Mouse (Mus musculus) cerebellum, adult 2 months (tissue): Measurements from ENCODE around the gene Trim27. TPM values are rescaled to one million over a fixed set of nuclear protein-coding genes. Genes with fewer than 3 reads are reported as not detected.

Source experiments
- DNase-seq, 2 experiments: peaks; one replicate each; pipeline ENCODE4 v3.0.0; 2021
- H3K27ac ChIP-seq: fragments of 200-500 bp; 2 replicates; pipeline ENCODE4 v1.5.1; 2012; ENCODE audit warnings: low read length, control low read depth, inconsistent platforms; ENCODE audit not compliant: insufficient read depth
- H3K27me3 ChIP-seq: fragments of 200-500 bp; 2 replicates; pipeline ENCODE4 v1.6.1; 2012; ENCODE audit warnings: inconsistent platforms, mild to moderate bottlenecking, low read length, moderate library complexity; ENCODE audit not compliant: control insufficient read depth, insufficient read depth
- H3K4me1 ChIP-seq: fragments of 200-500 bp; 2 replicates; pipeline ENCODE4 v1.6.1; 2011; ENCODE audit warnings: low read length; ENCODE audit not compliant: control insufficient read depth, insufficient read depth
- H3K4me3 ChIP-seq: fragments of 200-500 bp; replicated peaks from 2 replicates; pipeline ENCODE3; 2011; ENCODE audit warnings: mild to moderate bottlenecking, low read depth, low read length, control low read depth; ENCODE audit not compliant: insufficient read depth
- CTCF ChIP-seq: fragments of 200-500 bp; IDR thresholded peaks from 2 replicates; pipeline ENCODE4 v1.5.1; 2011; ENCODE audit warnings: low read depth, mild to moderate bottlenecking, control low read depth, low read length, moderate library complexity, borderline replicate concordance; ENCODE audit not compliant: insufficient read depth
- POLR2A ChIP-seq: fragments of 200-500 bp; IDR thresholded peaks from 2 replicates; pipeline ENCODE4 v1.6.1; 2011; ENCODE audit warnings: low read length, control low read depth, borderline replicate concordance; ENCODE audit not compliant: insufficient read depth
- WGBS: fragments of 180-500 bp; shearing (Covaris S2); methylation state at CpG from one replicate; pipeline ENCODE4 v1.1.7; 2018; 5-methylcytosine and 5-hydroxymethylcytosine counted together
- polyA plus RNA-seq: library from polyadenylated mRNA; depleted of rRNA; stranded (reverse); fragments of >200 nt; gene quantifications from 2 replicates; pipeline ENCODE4 v1.2.3, GENCODE M21; 2012

The Trim27 gene
- polyA plus RNA-seq, 1 experiment: 28.9 TPM

- Histone ChIP-seq H3K4me1 (no peaks in the 10 kb centered on the region; the same call in none of the 2 replicates), H3K27me3 (no peaks in the 10 kb centered on the region), H3K4me3 (no peak overlapping the region), H3K27ac (no peak overlapping the region)
- DNase-seq: no peak
- WGBS: 67% methylated on average over 5 of the region's 5 CpGs
- no peak for TF ChIP-seq CTCF
- no peak for TF ChIP-seq POLR2A
These were observed 1.6 kb upstream of the Trim27 start for GRCm38 (mm10) chr13:21177657-21178056.

GRCm38 (mm10) chr13:21178364-21178763 is 881 bp upstream of the Trim27 start:
- no peaks in the 10 kb centered on the region; the same call in none of the 2 replicates for H3K4me1 ChIP-seq
- DNase-seq: no peak
- no peak overlapping the region for H3K27ac ChIP-seq
- TF ChIP-seq CTCF (no peak), POLR2A (no peak)
- no peaks in the 10 kb centered on the region for H3K27me3 ChIP-seq
- H3K4me3 ChIP-seq: no peak overlapping the region
- WGBS: 90% methylated on average over 5 of the region's 5 CpGs

- peak; percentile 88 to 91 for DNase-seq
- Histone ChIP-seq H3K4me1 (no peaks in the 10 kb centered on the region; the same call in none of the 2 replicates), H3K27me3 (no peaks in the 10 kb centered on the region), H3K27ac (peak overlapping the region; percentile 99), H3K4me3 (peak overlapping the region; percentile 99)
- TF ChIP-seq POLR2A (0 out of 2 replicates have a peak, but pooled peaks have one; percentile 55), CTCF (no peak)
- WGBS: 1% methylated on average over 79 of the region's 80 CpGs
These were observed 692 bp downstream of the Trim27 start for GRCm38 (mm10) chr13:21179724-21180550.

- no peaks in the 10 kb centered on the region for H3K27me3 ChIP-seq
- 1% methylated on average over 71 of the region's 71 CpGs for WGBS
- no peak for TF ChIP-seq POLR2A
- no peak for TF ChIP-seq CTCF
These were observed 1.6 kb downstream of the Trim27 start for GRCm38 (mm10) chr13:21180551-21181530.

GRCm38 (mm10) chr13:21181996-21182395 is 2.8 kb downstream of the Trim27 start:
- Histone ChIP-seq H3K4me3 (no peak overlapping the region), H3K27me3 (no peaks in the 10 kb centered on the region), H3K27ac (no peak overlapping the region), H3K4me1 (no peaks in the 10 kb centered on the region; the same call in none of the 2 replicates)
- no peak for TF ChIP-seq POLR2A
- TF ChIP-seq CTCF: no peak
- no peak for DNase-seq
- WGBS: 42% methylated on average over 7 of the region's 7 CpGs

More at GRCm38 (mm10) chr13:21180551-21181530, 1.6 kb downstream of the Trim27 start:
- DNase-seq: peak; percentile 66 to 72
- H3K27ac ChIP-seq: peak overlapping the region; percentile 46; the same call in 1 of the 2 replicates
- H3K4me1 ChIP-seq: no peaks in the 10 kb centered on the region; the same call in none of the 2 replicates
- peak overlapping the region; percentile 99 for H3K4me3 ChIP-seq

GRCm38 (mm10) chr13:21183066-21183465 is 3.8 kb downstream of the Trim27 start:
- TF ChIP-seq POLR2A (no peak), CTCF (no peak)
- H3K27me3 ChIP-seq: no peaks in the 10 kb centered on the region
- no peaks in the 10 kb centered on the region; the same call in none of the 2 replicates for H3K4me1 ChIP-seq
- 83% methylated on average over 6 of the region's 6 CpGs for WGBS
- DNase-seq: no peak
- H3K4me3 ChIP-seq: no peak overlapping the region
- H3K27ac ChIP-seq: no peak overlapping the region

GRCm38 (mm10) chr13:21183661-21184060 is 4.4 kb downstream of the Trim27 start:
- no peak overlapping the region for H3K4me3 ChIP-seq
- DNase-seq: no peak
- no peaks in the 10 kb centered on the region; the same call in none of the 2 replicates for H3K4me1 ChIP-seq
- TF ChIP-seq POLR2A: no peak
- no peak for TF ChIP-seq CTCF
- no peaks in the 10 kb centered on the region for H3K27me3 ChIP-seq
- no peak overlapping the region for H3K27ac ChIP-seq
- WGBS: 95% methylated on average over 7 of the region's 7 CpGs

GRCm38 (mm10) chr13:21185521-21185920 is 6.3 kb downstream of the Trim27 start:
- TF ChIP-seq CTCF (no peak), POLR2A (no peak)
- no peak for DNase-seq
- 89% methylated on average over 4 of the region's 4 CpGs for WGBS
- Histone ChIP-seq H3K4me3 (no peak overlapping the region), H3K27me3 (no peaks in the 10 kb centered on the region), H3K27ac (no peak overlapping the region), H3K4me1 (no peaks in the 10 kb centered on the region; the same call in none of the 2 replicates)
